14 mouse cellular contexts compared by ENCODE assay signal in genomic region chr10:83178151-83178550, GRCm38 (mm10).
DNase-seq lines count a peak whose midpoint lies in the region; ATAC-seq and TF ChIP-seq lines count a peak whose summit lies in the region.
"Had no signal": no experiment of that assay in that cellular context is flagged by ENCODE, and none has a peak within 500 bp of the region (broad histone marks: within the 10 kb centered on the region; RNA-seq: fewer than 3 reads in every experiment).

No protein-coding gene starts in this region.

- ATAC-seq in intestine, embryonic 16.5 days: 0 out of 2 replicates have a peak, but pooled peaks have one; percentile 38
- no peak for ATAC-seq in intestine, postnatal 0 days
- peak; percentile 74; the same call in 1 of the 2 replicates for ATAC-seq in stomach, embryonic 14.5 days (ENCODE audit: insufficient number of reproducible peaks, insufficient read depth, low FRiP score, low read depth)
- ATAC-seq: forebrain, embryonic 13.5 days had no signal

- no peak for TF ChIP-seq CTCF in intestine, postnatal 0 days (IDR thresholded peaks at IDR 0.05; ENCODE audit: low read depth)
- TF ChIP-seq CTCF in brain, embryonic 14.5 days (IDR thresholded peaks at IDR 0.05; ENCODE audit: borderline replicate concordance, extremely low read depth, insufficient read depth, insufficient read length): no peak

- H3K36me3 ChIP-seq in intestine, embryonic 16.5 days (ENCODE audit: control insufficient read depth, insufficient read depth, low read length): no peaks in the 10 kb centered on the region
- no peaks in the 10 kb centered on the region for H3K36me3 ChIP-seq in intestine, postnatal 0 days (ENCODE audit: control insufficient read depth, insufficient read depth)
- H3K36me3 ChIP-seq in stomach, embryonic 14.5 days (ENCODE audit: control insufficient read depth, insufficient read depth, low read length): no peaks in the 10 kb centered on the region
- H3K36me3 ChIP-seq: embryonic facial prominence, embryonic 12.5 days; hindbrain, embryonic 12.5 days; liver, embryonic 13.5 days had no signal

- no peak overlapping the region for H3K4me2 ChIP-seq in intestine, embryonic 16.5 days (ENCODE audit: low read depth, low read length)
- no peak overlapping the region for H3K4me2 ChIP-seq in intestine, postnatal 0 days (replicated peaks; ENCODE audit: low read depth)
- no peak overlapping the region for H3K4me2 ChIP-seq in stomach, embryonic 14.5 days (replicated peaks; ENCODE audit: low read depth, low read length)
- H3K4me2 ChIP-seq: embryonic facial prominence, embryonic 12.5 days; forebrain, embryonic 13.5 days; hindbrain, embryonic 12.5 days; liver, embryonic 13.5 days had no signal

- WGBS in intestine, embryonic 16.5 days: 63% methylated on average over 5 of the region's 5 CpGs
- WGBS in intestine, postnatal 0 days: 67% methylated on average over 5 of the region's 5 CpGs
- 45% methylated on average over 5 of the region's 5 CpGs for WGBS in stomach, embryonic 14.5 days

- no peak overlapping the region for H3K4me3 ChIP-seq in intestine, embryonic 16.5 days (ENCODE audit: low read length)
- H3K4me3 ChIP-seq in intestine, postnatal 0 days (ENCODE audit: low read depth, low read length): no peak overlapping the region
- H3K4me3 ChIP-seq in stomach, embryonic 14.5 days (ENCODE audit: low read depth, low read length): no peak overlapping the region
- H3K4me3 ChIP-seq: embryonic facial prominence, embryonic 12.5 days; forebrain, embryonic 13.5 days; hindbrain, embryonic 12.5 days; liver, embryonic 13.5 days had no signal

- no peak overlapping the region for H3K27ac ChIP-seq in intestine, embryonic 16.5 days (ENCODE audit: low read length)
- no peak overlapping the region for H3K27ac ChIP-seq in intestine, postnatal 0 days (ENCODE audit: low read depth, low read length)
- H3K27ac ChIP-seq in stomach, embryonic 14.5 days (ENCODE audit: low read length): peak overlapping the region; percentile 56; the same call in 1 of the 2 replicates
- H3K27ac ChIP-seq: embryonic facial prominence, embryonic 12.5 days; forebrain, embryonic 13.5 days; hindbrain, embryonic 12.5 days; liver, embryonic 13.5 days had no signal

- peaks cover 7% of the 10 kb centered on the region for H3K9me3 ChIP-seq in intestine, embryonic 16.5 days (ENCODE audit: control insufficient read depth, low read length)
- no peaks in the 10 kb centered on the region for H3K9me3 ChIP-seq in intestine, postnatal 0 days (ENCODE audit: control insufficient read depth)
- no peaks in the 10 kb centered on the region for H3K9me3 ChIP-seq in stomach, embryonic 14.5 days (ENCODE audit: control insufficient read depth, low read depth, low read length)
- H3K9me3 ChIP-seq: embryonic facial prominence, embryonic 12.5 days; forebrain, embryonic 13.5 days; hindbrain, embryonic 12.5 days; liver, embryonic 13.5 days had no signal

- no peak overlapping the region for H3K9ac ChIP-seq in intestine, embryonic 16.5 days (ENCODE audit: low read depth, low read length)
- no peak overlapping the region for H3K9ac ChIP-seq in intestine, postnatal 0 days (ENCODE audit: low read depth, low read length)
- H3K9ac ChIP-seq in stomach, embryonic 14.5 days (replicated peaks; ENCODE audit: low read depth, low read length): no peak overlapping the region
- H3K9ac ChIP-seq: embryonic facial prominence, embryonic 12.5 days; forebrain, embryonic 13.5 days; hindbrain, embryonic 12.5 days; liver, embryonic 13.5 days had no signal

- no peak for TF ChIP-seq POLR2A in brain, embryonic 14.5 days (IDR thresholded peaks at IDR 0.05; ENCODE audit: borderline replicate concordance, extremely low read depth, insufficient read depth, insufficient read length, poor library complexity, severe bottlenecking)

- H3K27me3 ChIP-seq in intestine, embryonic 16.5 days (replicated peaks; ENCODE audit: control insufficient read depth, insufficient read depth, low read length): no peaks in the 10 kb centered on the region
- no peaks in the 10 kb centered on the region for H3K27me3 ChIP-seq in intestine, postnatal 0 days (replicated peaks; ENCODE audit: control insufficient read depth, insufficient read depth, low read length)
- no peaks in the 10 kb centered on the region for H3K27me3 ChIP-seq in stomach, embryonic 14.5 days (ENCODE audit: control insufficient read depth, insufficient read depth, low read length)
- H3K27me3 ChIP-seq: embryonic facial prominence, embryonic 12.5 days; forebrain, embryonic 13.5 days; hindbrain, embryonic 12.5 days; liver, embryonic 13.5 days had no signal

- peaks cover 10% of the 10 kb centered on the region; the same call in 1 of the 2 replicates for H3K4me1 ChIP-seq in intestine, embryonic 16.5 days (ENCODE audit: control insufficient read depth, insufficient read depth, low read length)
- no peaks in the 10 kb centered on the region for H3K4me1 ChIP-seq in intestine, postnatal 0 days (replicated peaks; ENCODE audit: control insufficient read depth, insufficient read depth, low read length)
- H3K4me1 ChIP-seq in stomach, embryonic 14.5 days (ENCODE audit: control insufficient read depth, insufficient read depth, low read length): 0 out of 2 replicates have a peak, but pooled peaks cover 7% of the 10 kb centered on the region

- peak; percentile 72 for DNase-seq in Muller cell, postnatal 12 days (ENCODE audit: inconsistent ontology term)
- DNase-seq in brain, embryonic 14.5 days (ENCODE audit: low read depth): peak; percentile 61
- DNase-seq in right cerebral cortex, adult 2 months (ENCODE audit: low spot score in 2 of 2): no peak
- DNase-seq in ovary, postnatal 36 days (ENCODE audit: low spot score): no peak
- DNase-seq: cerebellum, postnatal 36 days; kidney, adult 11 months; liver, embryonic 13.5 days; right cerebral cortex, postnatal 14 days had no signal

Comparison
In these comparisons a context has a peak if more than half of its experiments do, and no peak if none do; other contexts are left out.
1. DNase-seq: peak in Muller cell, postnatal 12 days (single experiment) and brain, embryonic 14.5 days (single experiment); none in right cerebral cortex, adult 2 months (0 of 2) and ovary, postnatal 36 days (single experiment).